Mouse (Mus musculus): ENCODE measurements around the gene Epha2. TPM values are rescaled to one million over a fixed set of nuclear protein-coding genes. Genes with fewer than 3 reads are reported as not detected.

Gene Epha2
- polyA plus RNA-seq (2012; fragmentation: generic; extraction: Trizol): 10 to 100 TPM; 13.2 to 14.1 TPM

DNA sequence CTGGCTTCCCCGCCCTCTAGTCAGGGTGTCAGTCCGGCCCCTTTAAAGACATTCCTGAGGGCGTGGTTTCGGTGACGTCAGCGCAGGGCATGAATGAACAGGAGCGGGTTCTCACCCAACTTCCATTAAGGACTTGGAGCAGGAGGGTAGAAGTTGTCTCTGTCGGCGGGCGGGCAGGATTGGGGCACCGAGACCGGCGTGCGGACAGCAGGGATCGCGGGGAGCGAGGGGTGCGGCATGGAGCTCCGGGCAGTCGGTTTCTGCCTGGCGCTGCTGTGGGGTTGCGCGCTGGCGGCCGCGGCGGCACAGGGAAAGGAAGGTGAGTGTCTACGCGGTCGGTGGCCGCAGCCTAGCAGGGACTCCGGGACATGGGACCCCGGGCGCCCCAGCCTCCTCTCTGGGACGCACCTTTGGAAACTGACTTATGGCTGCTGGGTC lies at the start of gene Epha2:
Gene Epha2 (plus strand): TSS at position 125 of the 438 bp plus-strand sequence.

DNA sequence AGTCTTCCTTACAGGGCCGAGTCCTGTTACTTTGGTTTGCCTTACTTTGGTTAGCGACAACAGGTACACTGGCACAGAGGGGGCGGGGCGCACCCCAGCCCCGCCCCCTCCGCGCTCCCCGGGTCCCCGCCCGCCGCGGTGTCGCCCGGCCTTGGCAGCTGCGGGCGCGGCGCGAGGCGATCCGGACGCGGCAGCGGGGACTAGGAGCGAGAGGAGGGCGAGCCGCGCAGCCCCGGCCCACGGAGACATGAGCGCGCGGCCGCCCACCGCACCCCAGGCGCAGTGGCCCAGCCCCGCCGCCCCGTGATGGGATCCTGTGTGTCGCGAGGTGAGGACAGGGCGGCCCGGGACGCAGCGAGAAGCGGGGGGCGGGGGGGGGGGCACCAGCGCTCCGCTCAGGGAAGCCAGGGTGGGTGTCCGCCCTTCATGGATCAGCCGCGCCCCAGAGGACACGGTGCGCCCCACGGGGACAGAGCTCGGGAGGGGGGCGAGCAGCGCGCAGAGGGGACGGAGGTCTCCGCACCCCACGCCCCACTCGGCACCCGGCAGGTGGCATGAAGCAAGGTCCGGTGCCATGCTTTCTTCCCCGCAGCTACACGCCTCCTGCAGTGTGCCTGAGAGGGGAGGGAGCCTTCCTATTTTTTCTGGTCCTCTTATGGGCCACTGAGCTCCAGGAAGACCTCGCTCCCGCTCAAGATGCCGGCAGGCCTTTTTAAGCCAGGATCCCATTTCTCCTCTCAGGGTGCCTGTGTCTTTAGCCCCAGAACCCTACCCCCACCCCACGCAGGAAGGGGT lies 67.2 kb downstream of the Epha2 start, which contains the start of gene Fam131c:
Gene Fam131c (plus strand): TSS at position 224 of the 795 bp plus-strand sequence.

Other genes starting within 250 kb of the Epha2 start
- 10 to 100 TPM in 1 of 2 experiments, 1 to 10 TPM in 1; 3.2 to 10.6 TPM for gene Crocc, start 240.7 kb upstream of the Epha2 start, polyA plus RNA-seq (2012; fragmentation: generic; extraction: Trizol)
- 10 to 100 TPM; 47.9 to 60.1 TPM for gene Necap2, start 222.9 kb upstream of the Epha2 start, polyA plus RNA-seq (2012; fragmentation: generic; extraction: Trizol)
- not detected for gene Spata21, start 212.9 kb upstream of the Epha2 start, polyA plus RNA-seq (2012; fragmentation: generic; extraction: Trizol)
- gene Szrd1, start 161.5 kb upstream of the Epha2 start, polyA plus RNA-seq (2012; fragmentation: generic; extraction: Trizol): 10 to 100 TPM; 42.1 to 64.6 TPM
- 1 to 10 TPM; 2.7 to 9.4 TPM for gene Fbxo42, start 153.3 kb upstream of the Epha2 start, polyA plus RNA-seq (2012; fragmentation: generic; extraction: Trizol)
- 1 to 10 TPM in 1 of 2 experiments, under 1 TPM in 1; 0.22 to 1.8 TPM for gene Rsg1, start 87.3 kb upstream of the Epha2 start, polyA plus RNA-seq (2012; fragmentation: generic; extraction: Trizol)
- 10 to 100 TPM; 13.7 to 46.9 TPM for gene Arhgef19, start 61.7 kb upstream of the Epha2 start, polyA plus RNA-seq (2012; fragmentation: generic; extraction: Trizol)
- gene Fam131c, start 67.0 kb downstream of the Epha2 start, polyA plus RNA-seq (2012; fragmentation: generic; extraction: Trizol): under 1 TPM; 0.02 to 0.85 TPM
- not detected for gene Clcnka, start 97.5 kb downstream of the Epha2 start, polyA plus RNA-seq (2012; fragmentation: generic; extraction: Trizol)
- gene Clcnkb, start 114.8 kb downstream of the Epha2 start, polyA plus RNA-seq (2012; fragmentation: generic; extraction: Trizol): under 1 TPM; 0.05 TPM
- under 1 TPM; 0.17 to 0.20 TPM for gene Hspb7, start 119.5 kb downstream of the Epha2 start, polyA plus RNA-seq (2012; fragmentation: generic; extraction: Trizol)
- gene Srarp, start 134.9 kb downstream of the Epha2 start, polyA plus RNA-seq (2012; fragmentation: generic; extraction: Trizol): not detected
- gene Zbtb17, start 143.4 kb downstream of the Epha2 start, polyA plus RNA-seq (2012; fragmentation: generic; extraction: Trizol): 10 to 100 TPM; 17.6 to 22.3 TPM
- 10 to 100 TPM in 1 of 2 experiments, 1 to 10 TPM in 1; 1.1 to 11.3 TPM for gene Spen, start 237.4 kb downstream of the Epha2 start, polyA plus RNA-seq (2012; fragmentation: generic; extraction: Trizol)

Data from C3H10T1/2 (cell line).